Mouse (Mus musculus) kidney, postnatal 0 days (tissue): ENCODE measurements at regions not wholly inside any gene's neighbourhood (a gene's known extent, or its start where the extent isn't known, plus 50 kb on each side); places are given as distances from the start of the nearest gene placed in this dataset.

ENCODE experiments used
- ATAC-seq: fragments of 200-750 bp; cut with Nextera tagmentation; replicated peaks from 2 replicates; pipeline ENCODE4 v1.8.0; 2017; ENCODE audit warnings: low read depth, moderate number of reproducible peaks, moderate TSS enrichment, moderate library complexity; ENCODE audit not compliant: low FRiP score
- DNase-seq: peaks from one replicate; pipeline ENCODE4 v3.0.0-alpha.2; 2016; ENCODE audit warnings: low spot score
- H3K27ac ChIP-seq: fragments of 300-500 bp; sonication (generic); 2 replicates; pipeline ENCODE4 v1.5.1; 2014; ENCODE audit warnings: mild to moderate bottlenecking
- H3K27me3 ChIP-seq: fragments of 300-500 bp; sonication (generic); 2 replicates; pipeline ENCODE4 v1.6.1; 2014; ENCODE audit warnings: low read length, mixed read lengths; ENCODE audit not compliant: insufficient read depth
- H3K36me3 ChIP-seq: fragments of 300-500 bp; sonication (generic); 2 replicates; pipeline ENCODE4 v1.6.1; 2014; ENCODE audit warnings: low read length, mixed read lengths; ENCODE audit not compliant: insufficient read depth
- H3K4me1 ChIP-seq: fragments of 300-500 bp; sonication (generic); replicated peaks from 2 replicates; pipeline ENCODE4 v1.6.1; 2014; ENCODE audit warnings: antibody characterized with exemption, low read length, mixed read lengths; ENCODE audit not compliant: insufficient read depth
- H3K4me2 ChIP-seq: fragments of 300-500 bp; sonication (generic); 2 replicates; pipeline ENCODE4 v1.6.1; 2014; ENCODE audit warnings: mild to moderate bottlenecking, low read length, moderate library complexity, mixed read lengths
- H3K4me3 ChIP-seq: fragments of 300-500 bp; sonication (generic); replicated peaks from 2 replicates; pipeline ENCODE4 v1.5.1; 2014; ENCODE audit warnings: low read depth, low read length
- H3K9ac ChIP-seq: fragments of 300-500 bp; sonication (generic); 2 replicates; pipeline ENCODE4 v1.6.1; 2014; ENCODE audit warnings: low read depth, low read length
- H3K9me3 ChIP-seq: fragments of 300-500 bp; sonication (generic); replicated peaks from 2 replicates; pipeline ENCODE4 v1.6.1; 2016; ENCODE audit warnings: low read length, inconsistent platforms, mixed read lengths
- CTCF ChIP-seq: IDR thresholded peaks from 2 replicates; pipeline ENCODE4 v1.5.1; 2016; ENCODE audit warnings: antibody characterized with exemption, low read depth, mild to moderate bottlenecking, moderate library complexity
- WGBS: fragments of 180-500 bp; shearing (Covaris S2); extraction: QIAGEN DNeasy Blood & Tissue Kit; methylation state at CpG from one replicate; pipeline ENCODE4 v1.1.7; 2014; 5-methylcytosine and 5-hydroxymethylcytosine counted together

DNA sequence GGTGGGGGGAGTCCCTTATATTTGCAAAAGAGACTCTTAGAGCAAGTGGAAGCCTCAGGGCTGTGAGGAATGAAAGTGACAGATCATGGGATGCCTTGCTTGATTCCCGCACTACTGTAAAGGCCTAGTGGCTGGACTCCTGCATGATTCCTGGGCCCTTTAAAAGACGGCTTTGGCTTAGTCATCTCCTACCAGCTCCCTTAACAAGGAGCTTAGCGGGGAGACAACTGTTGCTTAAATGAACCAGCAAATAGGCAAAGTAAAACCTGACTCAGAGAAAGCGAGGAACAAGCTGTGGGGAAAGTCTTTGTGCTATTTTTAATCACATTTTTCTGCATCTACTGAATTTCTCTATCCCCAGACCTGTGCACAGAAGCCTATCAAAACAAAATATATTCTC, 165.5 kb downstream of the Emp1 start:
- no peak overlapping the region for H3K9ac ChIP-seq
- no peaks in the 10 kb centered on the region for H3K27me3 ChIP-seq
- no peak overlapping the region for H3K4me2 ChIP-seq
- no peaks in the 10 kb centered on the region for H3K9me3 ChIP-seq
- DNase-seq: no peak
- no peaks in the 10 kb centered on the region for H3K4me1 ChIP-seq
- no peak for ATAC-seq
- H3K27ac ChIP-seq: no peak overlapping the region
- 79% methylated on average over 4 of the region's 4 CpGs for WGBS
- H3K36me3 ChIP-seq: no peaks in the 10 kb centered on the region
- no peak overlapping the region for H3K4me3 ChIP-seq
- TF ChIP-seq CTCF: no peak

DNA sequence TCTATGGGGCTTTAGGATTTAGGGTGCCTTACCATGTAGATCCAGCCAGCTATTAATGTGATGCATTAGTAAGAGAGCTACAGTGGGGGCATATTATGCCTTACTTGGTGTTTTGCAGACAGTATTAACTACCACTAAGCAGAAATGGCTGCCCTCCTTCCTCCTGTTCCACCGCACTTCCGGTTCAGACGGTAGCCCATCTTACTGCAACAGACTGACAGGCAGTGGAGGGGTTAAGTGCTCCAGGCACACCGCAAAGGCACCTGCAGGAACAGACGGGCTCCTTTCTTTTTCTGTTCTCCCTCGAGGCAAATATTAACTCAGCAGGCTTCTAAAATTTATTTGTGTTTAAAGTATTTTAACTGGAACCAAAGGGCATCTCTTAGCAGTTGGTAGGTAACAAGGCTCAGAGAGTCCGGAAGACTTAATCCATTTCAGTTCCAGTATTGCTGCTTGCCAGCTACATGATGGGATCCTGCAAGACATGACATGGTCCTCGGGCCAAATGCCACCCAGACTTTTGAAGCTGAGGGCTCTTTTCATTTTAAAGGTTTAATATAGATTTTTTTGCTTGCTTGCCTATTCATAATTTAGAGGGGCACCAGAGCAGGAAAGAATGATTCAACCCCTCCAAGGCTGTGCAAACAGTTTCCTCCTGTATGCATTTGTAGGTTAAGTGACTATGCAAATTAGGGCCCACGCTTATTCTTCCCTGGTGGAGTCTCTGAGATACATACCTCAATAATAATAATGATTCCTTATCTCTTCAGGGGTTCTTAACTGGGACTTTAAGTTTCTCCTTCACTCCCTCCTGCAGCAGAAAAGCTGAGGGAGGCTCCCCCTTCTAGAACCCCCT, 177.7 kb downstream of the Emp1 start:
- H3K4me2 ChIP-seq: no peak overlapping the region
- no peak for TF ChIP-seq CTCF
- H3K27ac ChIP-seq: no peak overlapping the region
- H3K27me3 ChIP-seq: no peaks in the 10 kb centered on the region; the same call in 1 of the 2 replicates
- 0 out of 2 replicates have a peak, but pooled peaks cover 4% of the 10 kb centered on the region for H3K4me1 ChIP-seq
- no peak overlapping the region for H3K4me3 ChIP-seq
- no peak for ATAC-seq
- no peaks in the 10 kb centered on the region for H3K36me3 ChIP-seq
- WGBS: 28% methylated on average over 9 of the region's 9 CpGs
- no peak overlapping the region for H3K9ac ChIP-seq
- no peak for DNase-seq
- H3K9me3 ChIP-seq: no peaks in the 10 kb centered on the region

- no peak for TF ChIP-seq CTCF
- DNase-seq (no peak), ATAC-seq (no peak)
- WGBS: 64% methylated on average over 5 of the region's 5 CpGs
- Histone ChIP-seq H3K27me3 (no peaks in the 10 kb centered on the region; the same call in 1 of the 2 replicates), H3K4me2 (no peak overlapping the region), H3K36me3 (no peaks in the 10 kb centered on the region), H3K4me1 (0 out of 2 replicates have a peak, but pooled peaks cover 4% of the 10 kb centered on the region), H3K9ac (no peak overlapping the region), H3K9me3 (no peaks in the 10 kb centered on the region), H3K27ac (no peak overlapping the region), H3K4me3 (no peak overlapping the region)
Observed at GRCm38 (mm10) chr6:135541566-135541965, 179.2 kb downstream of the Emp1 start.

- no peaks in the 10 kb centered on the region; the same call in 1 of the 2 replicates for H3K27me3 ChIP-seq
- H3K4me1 ChIP-seq: 0 out of 2 replicates have a peak, but pooled peaks cover 4% of the 10 kb centered on the region
- 63% methylated on average over 5 of the region's 5 CpGs for WGBS
- no peak overlapping the region for H3K4me2 ChIP-seq
- no peak overlapping the region for H3K9ac ChIP-seq
- no peak overlapping the region for H3K27ac ChIP-seq
- H3K36me3 ChIP-seq: no peaks in the 10 kb centered on the region
- H3K4me3 ChIP-seq: no peak overlapping the region
- no peaks in the 10 kb centered on the region for H3K9me3 ChIP-seq
- ATAC-seq: no peak
- no peak for TF ChIP-seq CTCF
- no peak for DNase-seq
Observed at GRCm38 (mm10) chr6:135542356-135542755, 180.0 kb downstream of the Emp1 start.

DNA sequence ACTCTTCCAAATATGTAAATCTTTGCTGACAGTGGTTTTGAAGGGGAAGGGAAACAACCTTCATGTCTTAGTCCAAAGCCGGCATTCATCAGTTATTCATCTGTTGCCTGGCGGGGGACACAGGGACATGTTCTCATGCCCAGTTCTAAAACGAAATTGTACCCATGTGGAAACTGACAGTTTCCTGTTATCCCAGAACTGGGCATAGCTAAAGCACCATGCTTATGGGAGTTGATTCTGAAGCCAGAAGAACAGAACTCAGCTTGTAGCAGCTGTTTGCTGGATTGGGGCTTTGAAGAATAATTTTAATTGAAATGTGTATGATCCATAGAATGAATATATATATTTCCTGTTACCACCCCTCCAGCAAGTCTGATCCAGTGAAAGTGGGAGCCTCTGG, 181.0 kb downstream of the Emp1 start:
- H3K9ac ChIP-seq: no peak overlapping the region
- 68% methylated on average over 3 of the region's 3 CpGs for WGBS
- no peak overlapping the region for H3K4me3 ChIP-seq
- 0 out of 2 replicates have a peak, but pooled peaks cover 4% of the 10 kb centered on the region for H3K4me1 ChIP-seq
- ATAC-seq (no peak), DNase-seq (no peak)
- H3K27ac ChIP-seq: no peak overlapping the region
- H3K36me3 ChIP-seq: no peaks in the 10 kb centered on the region
- no peak for TF ChIP-seq CTCF
- no peaks in the 10 kb centered on the region for H3K9me3 ChIP-seq
- H3K4me2 ChIP-seq: no peak overlapping the region
- no peaks in the 10 kb centered on the region for H3K27me3 ChIP-seq

GRCm38 (mm10) chr6:135543863-135544262, 181.5 kb downstream of the Emp1 start:
- H3K9ac ChIP-seq: no peak overlapping the region
- H3K9me3 ChIP-seq: no peaks in the 10 kb centered on the region
- H3K36me3 ChIP-seq: no peaks in the 10 kb centered on the region
- no peak overlapping the region for H3K27ac ChIP-seq
- no peak for DNase-seq
- 56% methylated on average over 3 of the region's 3 CpGs for WGBS
- no peak for ATAC-seq
- 0 out of 2 replicates have a peak, but pooled peaks cover 4% of the 10 kb centered on the region for H3K4me1 ChIP-seq
- H3K4me2 ChIP-seq: no peak overlapping the region
- no peak overlapping the region for H3K4me3 ChIP-seq
- no peak for TF ChIP-seq CTCF
- no peaks in the 10 kb centered on the region for H3K27me3 ChIP-seq
